Mouse (Mus musculus) liver, adult 2 months (tissue): ENCODE measurements at regions not wholly inside any gene's neighbourhood (a gene's known extent, or its start where the extent isn't known, plus 50 kb on each side); places are given as distances from the start of the nearest gene placed in this dataset.

Source experiments
- DNase-seq: peaks from one replicate; pipeline ENCODE4 v3.0.0-alpha.2; 2011; ENCODE audit warnings: low read depth, low spot score; ENCODE audit errors: extremely low read depth
- H3K27ac ChIP-seq: fragments of 200-500 bp; replicated peaks from 2 replicates; pipeline ENCODE4 v1.5.1; 2012; ENCODE audit warnings: low read depth, mild to moderate bottlenecking, control low read depth, inconsistent platforms, low read length; ENCODE audit not compliant: insufficient read depth
- H3K27me3 ChIP-seq: fragments of 200-500 bp; 2 replicates; pipeline ENCODE4 v1.6.1; 2012; ENCODE audit warnings: mild to moderate bottlenecking, moderate library complexity, low read length, inconsistent platforms; ENCODE audit not compliant: control insufficient read depth, insufficient read depth
- H3K36me3 ChIP-seq: fragments of 200-500 bp; 2 replicates; pipeline ENCODE4 v1.6.1; 2012; ENCODE audit warnings: low read length, inconsistent platforms; ENCODE audit not compliant: control insufficient read depth, insufficient read depth
- H3K4me1 ChIP-seq: fragments of 200-500 bp; 2 replicates; pipeline ENCODE4 v1.6.1; 2011; ENCODE audit warnings: low read length; ENCODE audit not compliant: control insufficient read depth, insufficient read depth
- H3K4me3 ChIP-seq: fragments of 200-500 bp; 2 replicates; pipeline ENCODE4 v1.5.1; 2011; ENCODE audit warnings: low read depth, mild to moderate bottlenecking, control low read depth, low read length, moderate library complexity; ENCODE audit not compliant: insufficient read depth
- H3K79me2 ChIP-seq: fragments of 200-500 bp; 2 replicates; pipeline ENCODE4 v1.6.1; 2012; ENCODE audit warnings: inconsistent platforms, mild to moderate bottlenecking, low read length, moderate library complexity; ENCODE audit not compliant: control insufficient read depth, insufficient read depth
- H3K9ac ChIP-seq: fragments of 200-500 bp; 2 replicates; pipeline ENCODE4 v1.6.1; 2012; ENCODE audit warnings: low read depth, mild to moderate bottlenecking, control low read depth, inconsistent platforms, low read length
- CTCF ChIP-seq: fragments of 200-500 bp; IDR thresholded peaks from 2 replicates; pipeline ENCODE4 v1.5.1; 2011; ENCODE audit warnings: low read depth, low read length, control low read depth
- POLR2A ChIP-seq: fragments of 200-500 bp; IDR thresholded peaks from 2 replicates; pipeline ENCODE4 v1.6.1; 2011; ENCODE audit warnings: low read length, control low read depth; ENCODE audit not compliant: insufficient read depth; ENCODE audit errors: extremely low read depth
- WGBS: fragments of 180-500 bp; shearing (Covaris S2); methylation state at CpG from one replicate; pipeline ENCODE4 v1.1.7; 2018; 5-methylcytosine and 5-hydroxymethylcytosine counted together

GRCm38 (mm10) chr16:77252349-77252748, 238.8 kb downstream of the Usp25 start:
- TF ChIP-seq CTCF, result 0 out of 2 replicates have a peak, but pooled peaks have one; percentile 35
- no peak for TF ChIP-seq POLR2A

DNA sequence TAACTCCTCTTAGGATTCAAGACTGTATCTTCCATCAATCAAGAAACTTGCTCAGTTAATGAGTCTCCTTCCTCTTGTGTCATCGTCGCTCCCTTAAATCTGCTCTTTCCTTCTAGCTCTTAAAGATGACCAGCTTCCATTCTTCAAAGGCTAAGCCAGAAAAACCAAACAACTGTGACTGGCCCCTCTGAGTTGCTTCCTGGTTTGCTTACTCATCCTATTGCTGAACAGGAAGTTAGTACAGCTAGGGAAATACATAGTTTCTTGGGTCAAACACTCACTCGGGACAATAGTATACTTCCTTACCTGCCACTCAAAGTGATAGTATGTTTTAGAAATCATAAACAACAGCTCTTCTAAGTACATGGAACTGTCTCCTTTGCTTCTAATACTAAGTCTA, 237.9 kb downstream of the Usp25 start:
- no peaks in the 10 kb centered on the region for H3K79me2 ChIP-seq
- no peaks in the 10 kb centered on the region for H3K27me3 ChIP-seq
- no peaks in the 10 kb centered on the region for H3K36me3 ChIP-seq
- H3K9ac ChIP-seq, result no peak overlapping the region
- WGBS, result 60% methylated on average over 3 of the region's 3 CpGs
- no peak overlapping the region for H3K4me3 ChIP-seq
- H3K4me1 ChIP-seq, result no peaks in the 10 kb centered on the region
- DNase-seq, result no peak
- TF ChIP-seq CTCF, result no peak
- no peak for TF ChIP-seq POLR2A
- H3K27ac ChIP-seq, result no peak overlapping the region

More at GRCm38 (mm10) chr16:77252349-77252748, 238.8 kb downstream of the Usp25 start:
- H3K4me1 ChIP-seq, result no peaks in the 10 kb centered on the region
- peak; percentile 61 for DNase-seq
- H3K79me2 ChIP-seq, result no peaks in the 10 kb centered on the region
- WGBS, result 34% methylated on average over 3 of the region's 3 CpGs
- no peaks in the 10 kb centered on the region for H3K36me3 ChIP-seq
- H3K27ac ChIP-seq, result no peak overlapping the region
- no peak overlapping the region for H3K4me3 ChIP-seq
- H3K9ac ChIP-seq, result no peak overlapping the region
- no peaks in the 10 kb centered on the region for H3K27me3 ChIP-seq

- WGBS, result 78% methylated on average over 6 of the region's 6 CpGs
- Histone ChIP-seq H3K79me2 (no peaks in the 10 kb centered on the region), H3K27ac (no peak overlapping the region), H3K27me3 (no peaks in the 10 kb centered on the region), H3K36me3 (no peaks in the 10 kb centered on the region), H3K4me1 (no peaks in the 10 kb centered on the region), H3K9ac (no peak overlapping the region), H3K4me3 (no peak overlapping the region)
- no peak for TF ChIP-seq POLR2A
- no peak for TF ChIP-seq CTCF
- DNase-seq, result no peak
Measured at GRCm38 (mm10) chr16:77240876-77241275, 227.4 kb downstream of the Usp25 start.

DNA sequence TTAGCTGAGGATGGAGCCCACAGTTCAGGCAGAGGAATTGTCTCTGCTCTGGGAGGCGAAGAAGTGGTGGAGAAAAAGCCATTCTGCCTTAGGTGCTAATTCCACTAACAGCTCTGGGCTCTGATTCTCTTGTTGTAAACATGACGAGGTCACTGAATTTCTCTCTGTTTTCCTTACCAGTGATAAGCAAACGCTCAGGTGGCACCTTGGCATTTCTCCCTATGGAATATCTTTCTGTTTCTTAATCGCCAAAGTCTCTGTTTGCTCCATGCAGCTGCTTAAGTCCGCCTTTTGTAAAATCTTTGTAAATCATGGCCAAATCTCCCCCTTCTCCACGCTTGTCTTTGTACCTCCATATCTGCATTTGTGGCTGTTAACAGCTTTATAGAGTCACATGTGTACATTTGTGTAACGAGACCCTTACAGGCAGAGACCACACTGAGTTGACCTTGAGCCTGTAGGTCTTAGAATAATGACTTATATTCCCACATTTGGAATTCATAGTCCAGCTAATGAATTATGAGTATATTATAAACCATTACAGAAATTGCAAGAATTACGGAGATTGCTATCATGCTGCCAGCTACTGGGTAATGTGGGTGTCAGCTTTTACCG, 225.8 kb downstream of the Usp25 start:
- H3K79me2 ChIP-seq, result no peaks in the 10 kb centered on the region
- H3K4me1 ChIP-seq, result no peaks in the 10 kb centered on the region
- no peak overlapping the region for H3K9ac ChIP-seq
- WGBS, result 68% methylated on average over 9 of the region's 9 CpGs
- no peak overlapping the region for H3K4me3 ChIP-seq
- no peak for DNase-seq
- no peaks in the 10 kb centered on the region for H3K27me3 ChIP-seq
- H3K36me3 ChIP-seq, result no peaks in the 10 kb centered on the region
- H3K27ac ChIP-seq, result no peak overlapping the region
- TF ChIP-seq CTCF, result no peak
- no peak for TF ChIP-seq POLR2A

DNA sequence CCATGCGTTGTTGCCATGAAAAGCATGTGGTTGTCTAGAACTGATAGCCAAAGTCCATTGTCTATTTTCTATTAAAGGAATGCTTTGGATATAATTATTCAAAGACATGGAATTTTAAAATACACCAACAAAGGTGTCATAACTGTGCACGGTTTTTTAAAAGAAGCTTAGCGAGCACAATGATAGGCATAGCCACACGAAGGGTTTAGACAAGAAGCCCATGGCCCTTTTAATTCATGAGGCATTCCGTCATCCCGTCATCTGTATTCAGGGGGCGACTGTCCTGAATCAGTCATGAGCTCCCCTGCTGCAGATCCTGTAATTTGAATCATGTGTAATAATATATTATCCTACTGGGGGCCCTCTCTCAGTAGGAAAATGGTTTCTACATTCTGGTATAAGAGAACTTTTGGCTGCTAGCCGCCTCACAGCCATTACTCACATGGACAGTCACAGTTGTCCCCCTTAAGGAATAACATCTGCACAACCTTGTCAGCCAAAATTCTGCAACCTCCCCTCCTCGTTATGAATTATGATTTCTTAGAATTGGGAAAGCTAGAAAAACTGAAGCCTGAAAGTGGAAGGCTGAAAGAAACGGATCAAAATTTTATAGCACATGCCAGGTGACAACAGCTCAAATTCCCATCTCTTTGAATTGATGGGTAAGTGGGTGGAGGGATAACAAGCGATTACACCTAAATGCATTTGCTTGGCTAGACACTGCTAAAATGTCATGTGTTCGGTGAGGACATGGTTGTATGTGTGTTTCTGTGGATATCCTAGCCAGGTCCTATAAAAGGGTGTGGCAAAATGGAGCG, 225.1 kb downstream of the Usp25 start:
- Histone ChIP-seq H3K27ac (no peak overlapping the region), H3K79me2 (no peaks in the 10 kb centered on the region), H3K36me3 (no peaks in the 10 kb centered on the region), H3K9ac (no peak overlapping the region), H3K4me1 (no peaks in the 10 kb centered on the region), H3K4me3 (no peak overlapping the region), H3K27me3 (no peaks in the 10 kb centered on the region)
- WGBS, result 87% methylated on average over 13 of the region's 13 CpGs
- TF ChIP-seq CTCF (no peak), POLR2A (no peak)
- DNase-seq, result no peak
